Mouse (Mus musculus): ENCODE data around the gene Ank2. TPM values are rescaled to one million over a fixed set of nuclear protein-coding genes. Genes with fewer than 3 reads are reported as not detected.

Ank2 gene
- polyA plus RNA-seq, 1 experiment: 0.29 TPM

GRCm38 (mm10) chr3:127525188-127525819, 26.2 kb upstream of the Ank2 start:
- Histone ChIP-seq H3K36me3 (ENCODE audit: control insufficient read depth) (no peaks in the 10 kb centered on the region), H3K27me3 (ENCODE audit: control insufficient read depth) (no peaks in the 10 kb centered on the region), H3K4me1 (ENCODE audit: control insufficient read depth) (no peaks in the 10 kb centered on the region), H3K9me3 (ENCODE audit: control insufficient read depth, low read length) (no peaks in the 10 kb centered on the region), H3K4me3 (replicated peaks) (no peak overlapping the region)
- TF ChIP-seq TAL1 (IDR thresholded peaks at IDR 0.05; ENCODE audit: low read length): no peak
- no peak for TF ChIP-seq GATA1 (IDR thresholded peaks at IDR 0.05; ENCODE audit: low read length)

GRCm38 (mm10) chr3:127521156-127521555, 22.0 kb upstream of the Ank2 start:
- no peaks in the 10 kb centered on the region for H3K27me3 ChIP-seq (ENCODE audit: control insufficient read depth)
- H3K36me3 ChIP-seq (ENCODE audit: control insufficient read depth): no peaks in the 10 kb centered on the region
- H3K9me3 ChIP-seq (ENCODE audit: control insufficient read depth, low read length): no peaks in the 10 kb centered on the region
- H3K4me1 ChIP-seq (ENCODE audit: control insufficient read depth): no peaks in the 10 kb centered on the region
- no peak overlapping the region for H3K4me3 ChIP-seq (replicated peaks)
- TF ChIP-seq GATA1 (IDR thresholded peaks at IDR 0.05; ENCODE audit: low read length) (no peak), TAL1 (IDR thresholded peaks at IDR 0.05; ENCODE audit: low read length) (no peak)

GRCm38 (mm10) chr3:127520300-127520699, 21.1 kb upstream of the Ank2 start:
- H3K36me3 ChIP-seq (ENCODE audit: control insufficient read depth): no peaks in the 10 kb centered on the region
- TF ChIP-seq GATA1 (IDR thresholded peaks at IDR 0.05; ENCODE audit: low read length) (no peak), TAL1 (IDR thresholded peaks at IDR 0.05; ENCODE audit: low read length) (no peak)
- H3K4me3 ChIP-seq (replicated peaks): no peak overlapping the region
- H3K4me1 ChIP-seq (ENCODE audit: control insufficient read depth): no peaks in the 10 kb centered on the region
- no peaks in the 10 kb centered on the region for H3K9me3 ChIP-seq (ENCODE audit: control insufficient read depth, low read length)
- no peaks in the 10 kb centered on the region for H3K27me3 ChIP-seq (ENCODE audit: control insufficient read depth)

GRCm38 (mm10) chr3:127515251-127515650, 16.1 kb upstream of the Ank2 start:
- Histone ChIP-seq H3K9me3 (ENCODE audit: control insufficient read depth, low read length) (no peaks in the 10 kb centered on the region), H3K4me1 (ENCODE audit: control insufficient read depth) (no peaks in the 10 kb centered on the region), H3K36me3 (ENCODE audit: control insufficient read depth) (no peaks in the 10 kb centered on the region), H3K4me3 (replicated peaks) (no peak overlapping the region), H3K27me3 (ENCODE audit: control insufficient read depth) (no peaks in the 10 kb centered on the region)
- TF ChIP-seq GATA1 (IDR thresholded peaks at IDR 0.05; ENCODE audit: low read length) (no peak), TAL1 (IDR thresholded peaks at IDR 0.05; ENCODE audit: low read length) (no peak)

GRCm38 (mm10) chr3:127513699-127514098, 14.5 kb upstream of the Ank2 start:
- H3K4me1 ChIP-seq (ENCODE audit: control insufficient read depth): no peaks in the 10 kb centered on the region
- no peaks in the 10 kb centered on the region for H3K36me3 ChIP-seq (ENCODE audit: control insufficient read depth)
- H3K9me3 ChIP-seq (ENCODE audit: control insufficient read depth, low read length): no peaks in the 10 kb centered on the region
- no peak for TF ChIP-seq TAL1 (IDR thresholded peaks at IDR 0.05; ENCODE audit: low read length)
- no peak for TF ChIP-seq GATA1 (IDR thresholded peaks at IDR 0.05; ENCODE audit: low read length)
- no peak overlapping the region for H3K4me3 ChIP-seq (replicated peaks)
- no peaks in the 10 kb centered on the region for H3K27me3 ChIP-seq (ENCODE audit: control insufficient read depth)

GRCm38 (mm10) chr3:127512794-127513335, 13.7 kb upstream of the Ank2 start:
- no peak overlapping the region for H3K4me3 ChIP-seq (replicated peaks)
- no peaks in the 10 kb centered on the region for H3K36me3 ChIP-seq (ENCODE audit: control insufficient read depth)
- TF ChIP-seq GATA1 (IDR thresholded peaks at IDR 0.05; ENCODE audit: low read length): no peak
- TF ChIP-seq TAL1 (IDR thresholded peaks at IDR 0.05; ENCODE audit: low read length): no peak
- H3K27me3 ChIP-seq (ENCODE audit: control insufficient read depth): no peaks in the 10 kb centered on the region
- peaks cover 2% of the 10 kb centered on the region; the same call in 1 of the 2 replicates for H3K4me1 ChIP-seq (ENCODE audit: control insufficient read depth)
- H3K9me3 ChIP-seq (ENCODE audit: control insufficient read depth, low read length): no peaks in the 10 kb centered on the region

GRCm38 (mm10) chr3:127511786-127512746, 12.9 kb upstream of the Ank2 start:
- peaks cover 2% of the 10 kb centered on the region; the same call in 1 of the 2 replicates for H3K4me1 ChIP-seq (ENCODE audit: control insufficient read depth)
- TF ChIP-seq GATA1 (IDR thresholded peaks at IDR 0.05; ENCODE audit: low read length) (no peak), TAL1 (IDR thresholded peaks at IDR 0.05; ENCODE audit: low read length) (no peak)
- no peaks in the 10 kb centered on the region for H3K36me3 ChIP-seq (ENCODE audit: control insufficient read depth)
- no peaks in the 10 kb centered on the region for H3K9me3 ChIP-seq (ENCODE audit: control insufficient read depth, low read length)
- no peaks in the 10 kb centered on the region for H3K27me3 ChIP-seq (ENCODE audit: control insufficient read depth)
- no peak overlapping the region for H3K4me3 ChIP-seq (replicated peaks)

GRCm38 (mm10) chr3:127507878-127508783, 9.0 kb upstream of the Ank2 start:
- Histone ChIP-seq H3K9me3 (ENCODE audit: control insufficient read depth, low read length) (no peaks in the 10 kb centered on the region), H3K36me3 (ENCODE audit: control insufficient read depth) (no peaks in the 10 kb centered on the region), H3K27me3 (ENCODE audit: control insufficient read depth) (no peaks in the 10 kb centered on the region), H3K4me3 (replicated peaks) (no peak overlapping the region), H3K4me1 (ENCODE audit: control insufficient read depth) (peaks cover 2% of the 10 kb centered on the region; the same call in 1 of the 2 replicates)
- TF ChIP-seq GATA1 (IDR thresholded peaks at IDR 0.05; ENCODE audit: low read length) (no peak), TAL1 (IDR thresholded peaks at IDR 0.05; ENCODE audit: low read length) (no peak)
